Mouse (Mus musculus) layer of hippocampus, postnatal 25 days (tissue): ENCODE results near the gene Kank3. TPM values are rescaled to one million over a fixed set of nuclear protein-coding genes. Genes with fewer than 3 reads are reported as not detected.

Experiments
- DNase-seq, 2 experiments: peaks; one replicate each; pipeline ENCODE4 v3.0.0; 2022; ENCODE audit warnings: mixed read lengths in 2 of 2, low spot score in 1 of 2; ENCODE audit errors: extremely low spot score in 1 of 2
- total RNA-seq, 2 experiments: library from RNA; stranded (reverse); gene quantifications; 2 replicates each; pipeline ENCODE4 v1.2.3; 2021

Gene Kank3
- total RNA-seq, 2 experiments from 2014 or later, result 27.8 to 35.8 TPM

GRCm38 (mm10) chr17:33844196-33844595 lies 33.9 kb downstream of the Kank3 start:
- DNase-seq, result no peak

GRCm38 (mm10) chr17:33848139-33848538 lies 37.8 kb downstream of the Kank3 start:
- no peak for DNase-seq

GRCm38 (mm10) chr17:33851331-33851730 lies 41.0 kb downstream of the Kank3 start:
- DNase-seq, result no peak

- no peak for DNase-seq
Observed at GRCm38 (mm10) chr17:33857816-33858215, 47.5 kb downstream of the Kank3 start.

GRCm38 (mm10) chr17:33865330-33866030 lies 55.2 kb downstream of the Kank3 start:
- peak; percentile 28 to 65 for DNase-seq

Other genes starting within 250 kb of the Kank3 start
- 10 to 100 TPM; 42.8 to 52.2 TPM for gene Zfp414, start 181.4 kb upstream of the Kank3 start, total RNA-seq
- gene Pram1, start 172.5 kb upstream of the Kank3 start, total RNA-seq, result under 1 TPM in 1 of 2 experiments, not detected in 1; 0.27 TPM
- gene Hnrnpm, start 123.7 kb upstream of the Kank3 start, total RNA-seq, result 100 to 1,000 TPM; 129 to 152 TPM
- 10 to 100 TPM; 80.9 to 84.4 TPM for gene March2, start 91.8 kb upstream of the Kank3 start, total RNA-seq
- 100 to 1,000 TPM; 304 to 328 TPM for gene Rab11b, start 50.0 kb upstream of the Kank3 start, total RNA-seq
- 1 to 10 TPM; 3.8 to 4.0 TPM for gene Angptl4, start 28.7 kb upstream of the Kank3 start, total RNA-seq
- 100 to 1,000 TPM; 728 to 834 TPM for gene Rps28, start 14.0 kb downstream of the Kank3 start, total RNA-seq
- gene Ndufa7, start 14.1 kb downstream of the Kank3 start, total RNA-seq, result 100 to 1,000 TPM; 214 to 222 TPM
- gene Cd320, start 32.6 kb downstream of the Kank3 start, total RNA-seq, result 10 to 100 TPM; 23.7 to 23.8 TPM
- not detected for gene Gm7029, start 63.3 kb downstream of the Kank3 start, total RNA-seq
- 1 to 10 TPM; 1.9 to 2.1 TPM for gene Kifc1, start 80.1 kb downstream of the Kank3 start, total RNA-seq
- not detected for gene Platr17, start 94.6 kb downstream of the Kank3 start, total RNA-seq
- 10 to 100 TPM; 27.4 to 27.9 TPM for gene Daxx, start 98.9 kb downstream of the Kank3 start, total RNA-seq
- 10 to 100 TPM; 36.2 to 37.0 TPM for gene Tapbp, start 105.4 kb downstream of the Kank3 start, total RNA-seq
- gene Zbtb22, start 105.4 kb downstream of the Kank3 start, total RNA-seq, result 10 to 100 TPM; 27.7 to 29.6 TPM
- gene Rgl2, start 119.0 kb downstream of the Kank3 start, total RNA-seq, result 10 to 100 TPM; 53.4 to 72.7 TPM
- gene Pfdn6, start 129.8 kb downstream of the Kank3 start, total RNA-seq, result 10 to 100 TPM; 95.7 to 97.8 TPM
- 10 to 100 TPM; 13.2 to 14.2 TPM for gene Wdr46, start 130.1 kb downstream of the Kank3 start, total RNA-seq
- gene B3galt4, start 141.0 kb downstream of the Kank3 start, total RNA-seq, result 1 to 10 TPM; 6.0 to 6.6 TPM
- 10 to 100 TPM; 85.0 to 95.9 TPM for gene Vps52, start 145.3 kb downstream of the Kank3 start, total RNA-seq
- gene Rps18, start 145.5 kb downstream of the Kank3 start, total RNA-seq, result 100 to 1,000 TPM; 311 to 351 TPM
- 10 to 100 TPM; 15.8 to 19.7 TPM for gene H2-K1, start 189.8 kb downstream of the Kank3 start, total RNA-seq
- 10 to 100 TPM; 37.1 to 44.3 TPM for gene Ring1, start 214.2 kb downstream of the Kank3 start, total RNA-seq
- gene H2-Ke6, start 217.5 kb downstream of the Kank3 start, total RNA-seq, result 10 to 100 TPM; 54.3 to 63.9 TPM
- 10 to 100 TPM; 94.3 to 95.5 TPM for gene Slc39a7, start 221.2 kb downstream of the Kank3 start, total RNA-seq
- gene Rxrb, start 221.3 kb downstream of the Kank3 start, total RNA-seq, result 10 to 100 TPM; 76.0 to 83.6 TPM
- gene Col11a2, start 228.9 kb downstream of the Kank3 start, total RNA-seq, result 10 to 100 TPM; 23.5 to 25.3 TPM